Mouse (Mus musculus) ES-E14 (cell line): ENCODE results near the gene Tsc22d3. TPM values are rescaled to one million over a fixed set of nuclear protein-coding genes. Genes with fewer than 3 reads are reported as not detected.
A peak's percentile ranks its signal among the peaks of the same experiment; 100 is the strongest.
"Not testable (repeated sequence)": the region's sequence is repeated elsewhere in the genome, so short reads cannot be mapped to it uniquely, and the experiment has no call there.

ENCODE experiments used
- DNase-seq: peaks from one replicate; pipeline ENCODE4 v3.0.0-alpha.2; 2013; ENCODE audit warnings: low read depth, low spot score
- H3K27ac ChIP-seq: 2 replicates; pipeline ENCODE4 v1.5.1; 2012; ENCODE audit warnings: low read depth, mild to moderate bottlenecking, low read length, moderate library complexity, mixed read lengths; ENCODE audit not compliant: poor library complexity, insufficient read depth, severe bottlenecking
- H3K36me3 ChIP-seq: 2 replicates; pipeline ENCODE4 v1.6.1; 2012; ENCODE audit warnings: mild to moderate bottlenecking, low read length, moderate library complexity, mixed read lengths; ENCODE audit not compliant: control insufficient read depth, poor library complexity, insufficient read depth, severe bottlenecking
- H3K4me1 ChIP-seq, 2 experiments: fragments of 150-350 bp in 1 of 2; sonication (generic) in 1 of 2; 2 replicates each; pipeline ENCODE4 v1.6.1; 2012; ENCODE audit warnings: low read length in 2 of 2, mild to moderate bottlenecking in 1 of 2, mixed read lengths in 1 of 2; ENCODE audit not compliant: control insufficient read depth in 2 of 2, insufficient read depth in 2 of 2, poor library complexity in 1 of 2
- H3K4me3 ChIP-seq, 2 experiments: fragments of 150-350 bp in 1 of 2; sonication (generic) in 1 of 2; 2 replicates each; pipeline ENCODE4 v1.5.1; 2012; ENCODE audit warnings: low read length in 2 of 2, low read depth in 1 of 2, mild to moderate bottlenecking in 1 of 2, mixed read lengths in 1 of 2; ENCODE audit not compliant: insufficient read depth in 1 of 2, poor library complexity in 1 of 2, severe bottlenecking in 1 of 2
- H3K9ac ChIP-seq: 2 replicates; pipeline ENCODE4 v1.6.1; 2012; ENCODE audit warnings: low read depth, mild to moderate bottlenecking, low read length, mixed read lengths; ENCODE audit not compliant: poor library complexity, insufficient read depth, severe bottlenecking
- H3K9me3 ChIP-seq: fragments of 150-350 bp; sonication (generic); 2 replicates; pipeline ENCODE4 v1.6.1; 2012; ENCODE audit warnings: low read depth, mild to moderate bottlenecking, low read length; ENCODE audit not compliant: control insufficient read depth, insufficient read depth
- CHD2 ChIP-seq: IDR thresholded peaks from 2 replicates; pipeline ENCODE4 v1.6.1; 2014; ENCODE audit warnings: mild to moderate bottlenecking, low read depth, low read length, inconsistent platforms
- HCFC1 ChIP-seq: IDR thresholded peaks from 2 replicates; pipeline ENCODE4 v1.6.1; 2012; ENCODE audit warnings: low read length, inconsistent platforms, borderline replicate concordance; ENCODE audit not compliant: insufficient read depth
- MAFK ChIP-seq: IDR thresholded peaks from 2 replicates; pipeline ENCODE4 v1.6.1; 2014; ENCODE audit warnings: mild to moderate bottlenecking, low read depth, low read length, inconsistent platforms; ENCODE audit not compliant: insufficient read depth
- ZC3H11A ChIP-seq: IDR thresholded peaks from 2 replicates; pipeline ENCODE4 v1.6.1; 2012; ENCODE audit warnings: low read depth, mild to moderate bottlenecking, inconsistent platforms, low read length, borderline replicate concordance
- ZNF384 ChIP-seq: IDR thresholded peaks from 2 replicates; pipeline ENCODE4 v1.6.1; 2012; ENCODE audit warnings: low read depth, low read length, inconsistent platforms
- in situ Hi-C, 2 experiments: fragments of 600-800 bp; cut with MboI; formaldehyde crosslinking; loops; one replicate each; pipeline ENCODE4 v1.15.1; 2025; ENCODE audit warnings: low sequenced_read_pairs in 2 of 2, inconsistent platforms in 1 of 2; ENCODE audit not compliant: unreplicated experiment in 2 of 2
- total RNA-seq: library from RNA; depleted of rRNA; stranded (reverse); fragments of 300-350 nt; gene quantifications from 2 replicates; pipeline ENCODE4 v1.2.3, GENCODE M21; 2012

Gene Tsc22d3
- total RNA-seq, 1 experiment, result 3.5 TPM

DNA sequence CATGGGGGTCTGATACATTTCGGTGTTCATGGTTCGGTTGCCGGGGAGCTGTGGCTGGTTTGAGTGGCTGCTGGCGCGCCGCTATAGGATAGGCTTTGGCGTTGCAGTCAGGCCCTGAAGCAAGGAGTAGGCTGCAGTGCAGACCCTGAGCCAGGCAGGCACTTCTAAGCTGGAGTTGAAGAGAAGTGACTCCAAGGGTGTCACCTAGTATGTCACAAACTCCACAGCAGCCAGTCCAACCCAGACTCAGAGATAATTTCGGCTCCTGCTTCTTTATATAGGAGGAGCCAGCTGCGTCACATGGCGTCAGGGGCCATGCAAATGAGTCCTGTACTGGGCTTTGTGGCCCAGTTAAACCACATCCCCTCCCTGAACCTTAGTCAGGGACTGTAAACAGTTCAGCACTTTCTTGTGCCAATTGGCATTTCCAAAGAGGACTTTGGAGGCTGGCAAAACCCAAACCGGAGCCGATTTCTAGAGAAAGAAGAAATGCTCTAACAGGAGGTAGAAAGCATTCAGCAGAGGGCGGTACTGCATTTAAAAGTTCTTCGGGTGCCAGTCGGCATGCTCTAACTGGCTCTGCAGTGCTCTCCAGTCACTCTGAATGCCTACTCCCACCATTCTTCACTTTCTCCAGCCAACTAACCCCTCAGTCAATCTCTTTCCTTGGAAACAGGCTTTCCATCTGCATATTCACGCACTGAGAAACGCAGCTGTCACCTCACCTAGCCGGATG, 57.4 kb downstream of the Tsc22d3 start:
- no peak overlapping the region for H3K27ac ChIP-seq
- peak overlapping the region; percentile 20; the same call in 1 of the 2 replicates for H3K9ac ChIP-seq
- in situ Hi-C loops, result no loop called here
- peak; percentile 20 for DNase-seq
- TF ChIP-seq ZC3H11A (no peak), MAFK (no peak), CHD2 (no peak)
- no peaks in the 10 kb centered on the region for H3K9me3 ChIP-seq
- peak overlapping the region; percentile 64 to 67 for H3K4me3 ChIP-seq
- H3K36me3 ChIP-seq, result no peaks in the 10 kb centered on the region; the same call in 1 of the 2 replicates
- peaks cover 0 to 4% of the 10 kb centered on the region in 2 experiments; a peak in 1 of 4 replicates for H3K4me1 ChIP-seq

DNA sequence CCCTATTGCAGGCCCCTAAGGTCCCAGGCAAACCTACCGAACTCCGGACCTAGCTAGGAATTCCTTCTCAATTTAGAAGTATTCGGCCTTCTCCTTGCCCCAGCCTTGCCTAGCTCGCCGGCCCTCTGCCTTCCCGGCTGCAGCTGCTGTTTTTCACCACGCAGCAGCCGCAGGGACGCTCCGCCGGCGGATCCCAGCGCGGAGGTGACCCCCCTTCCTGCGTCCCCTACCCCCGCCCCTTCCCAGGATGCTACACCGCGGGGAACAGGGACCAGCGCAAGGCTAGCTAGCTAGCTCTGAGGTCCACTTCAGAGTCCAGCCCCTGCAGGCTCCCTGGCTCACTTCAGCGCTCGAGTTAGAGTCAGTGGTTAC, 58.0 kb downstream of the Tsc22d3 start:
- Histone ChIP-seq H3K4me1 (peaks cover 0 to 4% of the 10 kb centered on the region in 2 experiments; a peak in 1 of 4 replicates), H3K9ac (peak overlapping the region; percentile 73), H3K27ac (no peak overlapping the region), H3K36me3 (no peaks in the 10 kb centered on the region; the same call in 1 of the 2 replicates), H3K9me3 (no peaks in the 10 kb centered on the region), H3K4me3 (peak overlapping the region; percentile 64 to 67)
- no peak for DNase-seq
- TF ChIP-seq HCFC1 (no peak), ZC3H11A (no peak), MAFK (no peak)
- in situ Hi-C loops, result no loop called here

DNA sequence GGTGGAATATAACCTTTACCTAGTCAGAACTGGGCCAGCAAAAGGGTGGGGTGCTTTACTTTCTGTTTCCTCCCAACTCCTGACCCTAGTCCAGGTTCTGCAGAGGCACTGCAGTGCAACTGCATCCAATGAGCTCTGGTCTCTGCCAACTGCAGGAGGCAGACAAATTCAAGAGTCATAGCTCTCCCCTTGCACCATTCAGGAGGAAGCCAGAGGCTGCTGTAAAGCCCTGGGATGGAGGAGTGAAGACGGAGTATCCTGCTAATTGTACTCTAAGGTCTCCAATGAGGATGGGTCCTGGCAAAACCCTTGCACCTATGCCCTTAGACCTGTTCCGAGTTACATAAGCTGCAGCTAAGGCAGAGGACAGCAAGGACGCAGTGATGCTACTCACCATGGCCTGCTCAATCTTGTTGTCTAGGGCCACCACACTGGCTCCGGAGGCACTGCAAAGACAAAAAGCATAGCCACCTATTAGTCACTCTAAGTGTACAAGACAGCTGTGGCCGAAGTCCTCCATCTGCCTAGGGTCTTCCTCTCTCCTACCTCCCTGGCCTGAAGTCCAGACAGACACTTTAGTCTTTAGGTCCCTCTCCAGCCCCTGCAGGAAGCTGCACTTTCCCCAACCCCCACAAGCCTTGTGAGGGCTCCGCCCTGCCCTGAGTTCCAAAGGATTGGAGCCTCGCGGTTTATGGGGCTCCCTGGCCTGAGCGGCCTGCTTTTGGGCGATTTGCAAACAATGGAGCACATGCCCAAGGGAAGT, 58.6 kb downstream of the Tsc22d3 start:
- TF ChIP-seq HCFC1 (no peak), CHD2 (no peak), MAFK (no peak), ZC3H11A (no peak), ZNF384 (no peak)
- Histone ChIP-seq H3K36me3 (no peaks in the 10 kb centered on the region; the same call in 1 of the 2 replicates), H3K9ac (peak overlapping the region; percentile 73), H3K4me1 (peaks cover 0 to 4% of the 10 kb centered on the region in 2 experiments; a peak in 1 of 4 replicates), H3K4me3 (peak overlapping the region; percentile 64 to 67), H3K9me3 (no peaks in the 10 kb centered on the region), H3K27ac (no peak overlapping the region)
- no peak for DNase-seq
- in situ Hi-C loops, result no loop called here

DNA sequence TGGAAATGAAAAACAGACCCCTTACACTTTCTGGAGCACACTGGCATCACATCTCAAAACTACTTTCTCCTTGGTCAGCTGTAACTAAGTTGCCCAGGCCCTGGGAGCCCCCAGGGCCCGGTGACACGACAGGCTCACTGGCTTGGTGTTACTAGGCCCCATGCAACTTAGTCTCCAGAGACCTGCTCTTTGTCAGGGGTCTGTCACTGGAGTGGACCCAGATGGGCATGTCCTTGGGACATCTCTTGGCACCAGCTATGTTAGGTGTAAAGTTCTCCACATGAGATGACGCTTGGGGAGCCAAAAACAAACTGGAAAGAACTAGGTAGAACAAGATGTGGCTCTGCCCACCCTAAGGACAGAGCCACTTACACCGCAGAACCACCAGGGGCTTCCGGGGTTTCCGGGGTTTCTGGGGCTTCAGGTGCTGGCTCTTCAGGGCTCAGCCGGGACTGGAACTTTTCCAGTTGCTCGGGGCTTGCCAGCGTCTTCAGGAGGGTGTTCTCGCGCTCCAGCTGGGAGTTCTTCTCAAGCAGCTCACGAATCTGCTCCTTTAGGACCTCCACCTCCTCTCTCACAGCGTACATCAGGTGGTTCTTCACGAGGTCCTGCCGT, 59.9 kb downstream of the Tsc22d3 start:
- Histone ChIP-seq H3K9me3 (no peaks in the 10 kb centered on the region), H3K4me1 (peaks cover 0 to 4% of the 10 kb centered on the region in 2 experiments; a peak in 1 of 4 replicates), H3K36me3 (no peaks in the 10 kb centered on the region; the same call in 1 of the 2 replicates), H3K4me3 (no peak overlapping the region), H3K27ac (no peak overlapping the region), H3K9ac (no peak overlapping the region)
- TF ChIP-seq ZNF384, result no peak
- no peak for TF ChIP-seq HCFC1
- no peak for TF ChIP-seq ZC3H11A
- TF ChIP-seq CHD2, result no peak
- no peak for TF ChIP-seq MAFK
- in situ Hi-C loops, result no loop called here
- DNase-seq, result no peak

DNA sequence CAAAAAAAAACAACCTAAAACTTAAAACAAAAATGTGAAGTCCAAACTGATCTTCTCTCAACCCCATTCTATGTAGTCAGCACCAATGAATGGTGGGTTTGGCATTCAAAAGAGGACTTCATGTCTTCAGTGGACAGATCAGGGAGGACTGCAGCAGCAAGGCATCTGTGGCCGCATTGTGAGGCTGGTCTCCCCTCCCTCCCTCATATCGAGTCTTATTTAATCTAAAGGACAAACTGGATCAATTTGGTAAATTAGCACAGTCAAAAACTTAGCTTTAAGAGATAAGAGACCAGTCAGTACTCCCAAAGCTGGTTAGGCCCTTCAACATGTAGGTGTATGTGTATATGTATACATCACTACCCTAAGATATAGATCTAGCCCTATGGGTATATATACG, 60.6 kb downstream of the Tsc22d3 start:
- H3K4me1 ChIP-seq, DNase-seq, H3K36me3 ChIP-seq, H3K9me3 ChIP-seq, H3K9ac ChIP-seq, H3K27ac ChIP-seq, in situ Hi-C loops, H3K4me3 ChIP-seq: not testable (repeated sequence)
